Mouse (Mus musculus) thymus, postnatal 0 days (tissue): ENCODE data around the gene Pear1. TPM values are rescaled to one million over a fixed set of nuclear protein-coding genes. Genes with fewer than 3 reads are reported as not detected.

Experiments
- DNase-seq: peaks from one replicate; pipeline ENCODE4 v3.0.0-alpha.2; 2015; ENCODE audit warnings: low spot score
- polyA plus RNA-seq: library from polyadenylated mRNA; unstranded; fragments of >200 nt; fragmentation: Nextera tagmentation; extraction: Ambion mirVana; gene quantifications from 2 replicates; pipeline ENCODE4 v1.2.1, GENCODE M21; 2015

Gene Pear1
- polyA plus RNA-seq, 1 experiment from 2014 or later: 3.5 TPM

- DNase-seq: no peak
Measured at GRCm38 (mm10) chr3:87733984-87734761, 89.9 kb downstream of the Pear1 start.

- DNase-seq: no peak
Measured at GRCm38 (mm10) chr3:87733098-87733497, 91.0 kb downstream of the Pear1 start.

- no peak for DNase-seq
Measured at GRCm38 (mm10) chr3:87728696-87729095, 95.4 kb downstream of the Pear1 start.

GRCm38 (mm10) chr3:87726191-87726590, 97.9 kb downstream of the Pear1 start:
- DNase-seq: no peak

- DNase-seq: no peak
Measured at GRCm38 (mm10) chr3:87725396-87726160, 98.5 kb downstream of the Pear1 start.

GRCm38 (mm10) chr3:87724556-87724955, 99.5 kb downstream of the Pear1 start:
- DNase-seq: no peak

GRCm38 (mm10) chr3:87718525-87718924, 105.6 kb downstream of the Pear1 start:
- DNase-seq: no peak

Other genes with a start within 250 kb of the Pear1 start
- gene Arhgef11, start 206.7 kb downstream of the Pear1 start, polyA plus RNA-seq: 4.0 and 4.8 TPM in 2 replicates
- 0.42 and 0.66 TPM in 2 replicates for gene Lrrc71, start 75.7 kb downstream of the Pear1 start, polyA plus RNA-seq
- 0.15 and 0.48 TPM in 2 replicates for gene Ntrk1, start 29.1 kb downstream of the Pear1 start, polyA plus RNA-seq
- 0.04 and 0.05 TPM in 2 replicates for gene Insrr, start 27.4 kb downstream of the Pear1 start, polyA plus RNA-seq
- gene Sh2d2a, start 22.4 kb upstream of the Pear1 start, polyA plus RNA-seq: 101 and 108 TPM in 2 replicates
- 13.9 and 14.4 TPM in 2 replicates for gene Prcc, start 61.3 kb upstream of the Pear1 start, polyA plus RNA-seq
- gene Hdgf, start 82.0 kb upstream of the Pear1 start, polyA plus RNA-seq: 223 and 234 TPM in 2 replicates
- gene Mrpl24, start 95.2 kb upstream of the Pear1 start, polyA plus RNA-seq: 107 and 108 TPM in 2 replicates
- 58.9 and 61.4 TPM in 2 replicates for gene Isg20l2, start 106.0 kb upstream of the Pear1 start, polyA plus RNA-seq
- gene Rrnad1, start 106.4 kb upstream of the Pear1 start, polyA plus RNA-seq: 15.7 and 16.6 TPM in 2 replicates
- gene Crabp2, start 124.4 kb upstream of the Pear1 start, polyA plus RNA-seq: 35.5 and 38.1 TPM in 2 replicates
- gene Nes, start 146.8 kb upstream of the Pear1 start, polyA plus RNA-seq: 3.2 and 4.5 TPM in 2 replicates
- 0.23 and 0.27 TPM in 2 replicates for gene Bcan, start 175.9 kb upstream of the Pear1 start, polyA plus RNA-seq
- gene Hapln2, start 203.3 kb upstream of the Pear1 start, polyA plus RNA-seq: 0.16 TPM in 1 of 2 replicates, not detected in the other
- 34.6 and 37.4 TPM in 2 replicates for gene Gpatch4, start 218.8 kb upstream of the Pear1 start, polyA plus RNA-seq
- gene Naxe, start 234.2 kb upstream of the Pear1 start, polyA plus RNA-seq: 145 and 155 TPM in 2 replicates